Mouse (Mus musculus): ENCODE data around the gene Hemk1. TPM values are rescaled to one million over a fixed set of nuclear protein-coding genes. Genes with fewer than 3 reads are reported as not detected.

Gene Hemk1
- total RNA-seq, 2 experiments from 2014 or later = 13.3 to 18.0 TPM

GRCm38 (mm10) chr9:107346081-107346480 lies 7.9 kb upstream of the Hemk1 start:
- intact Hi-C loops (cut with DNase I) = no loop called here
- no peak for DNase-seq (ENCODE audit: low spot score in 2 of 2)

GRCm38 (mm10) chr9:107344027-107344426 lies 5.9 kb upstream of the Hemk1 start:
- DNase-seq (ENCODE audit: low spot score in 2 of 2) = no peak
- intact Hi-C loops (cut with DNase I) = no loop called here

DNA sequence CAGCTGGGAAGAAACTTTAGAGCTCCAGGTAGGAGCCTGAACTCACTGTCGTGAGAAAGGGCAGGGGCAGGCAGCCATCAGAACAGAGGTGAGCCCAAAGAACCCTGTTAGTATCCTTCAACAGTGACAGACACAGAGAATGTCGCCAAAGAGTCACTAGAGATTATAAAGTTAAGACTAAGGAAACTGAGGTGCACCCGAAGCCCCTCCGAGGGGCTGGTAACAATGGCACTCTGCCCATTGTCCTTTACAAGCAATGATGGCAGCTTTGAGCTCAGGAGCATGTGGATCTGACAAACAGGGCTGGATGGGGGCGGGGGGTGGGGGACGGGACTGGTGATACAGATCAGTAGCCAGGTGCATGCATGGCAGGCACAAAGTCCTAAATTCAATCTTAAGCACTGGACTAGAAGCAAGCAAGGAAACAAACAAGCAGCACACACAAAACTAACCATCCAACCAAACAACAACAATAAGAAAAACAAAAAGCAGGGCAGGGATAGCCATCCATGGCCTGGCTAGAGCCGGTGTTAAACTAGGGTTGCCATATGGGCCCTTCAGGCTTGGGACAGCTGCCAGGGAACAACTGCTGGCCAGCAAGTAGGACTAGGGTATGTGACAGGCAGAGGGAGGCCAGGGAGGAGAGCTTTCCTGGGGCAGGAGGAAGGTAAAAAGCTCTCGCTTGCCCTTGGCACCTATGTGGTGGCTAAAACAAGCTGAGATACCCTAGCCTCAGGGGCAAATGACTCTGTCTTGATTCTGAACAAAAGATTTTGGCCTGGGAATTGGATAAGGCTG lies 5.2 kb upstream of the Hemk1 start:
- no peak for DNase-seq (ENCODE audit: low spot score in 2 of 2)
- intact Hi-C loops (cut with DNase I) = no loop called here

DNA sequence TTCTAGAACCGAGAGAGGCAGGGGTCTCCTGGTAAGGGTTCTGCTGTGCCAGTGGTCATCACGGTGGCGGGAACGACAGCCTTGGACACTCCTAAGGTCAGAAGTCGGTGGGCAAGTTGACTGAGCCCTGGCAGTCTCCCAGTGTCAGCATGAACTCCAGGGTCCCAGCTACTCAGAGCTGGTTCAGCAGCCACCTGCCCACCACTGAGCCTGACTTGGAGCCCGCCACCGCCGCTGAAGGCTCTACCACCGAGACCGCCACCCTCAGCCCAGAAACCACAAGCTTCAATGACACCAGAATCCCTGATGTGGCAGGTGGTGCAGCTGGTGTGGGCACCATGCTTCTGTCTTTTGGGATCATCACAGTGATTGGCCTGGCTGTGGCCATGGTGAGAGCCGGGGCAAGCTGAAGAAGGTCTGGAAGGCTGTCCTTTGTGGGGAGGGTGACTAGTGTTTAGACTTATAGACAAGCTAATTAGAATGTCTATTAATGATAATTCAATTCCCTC lies 4.1 kb upstream of the Hemk1 start:
- DNase-seq (ENCODE audit: low spot score in 2 of 2) = no peak
- intact Hi-C loops (cut with DNase I) = no loop called here

GRCm38 (mm10) chr9:107340911-107341645 lies 2.9 kb upstream of the Hemk1 start:
- DNase-seq (ENCODE audit: low spot score in 2 of 2) = no peak
- intact Hi-C loops (cut with DNase I) = no loop called here

DNA sequence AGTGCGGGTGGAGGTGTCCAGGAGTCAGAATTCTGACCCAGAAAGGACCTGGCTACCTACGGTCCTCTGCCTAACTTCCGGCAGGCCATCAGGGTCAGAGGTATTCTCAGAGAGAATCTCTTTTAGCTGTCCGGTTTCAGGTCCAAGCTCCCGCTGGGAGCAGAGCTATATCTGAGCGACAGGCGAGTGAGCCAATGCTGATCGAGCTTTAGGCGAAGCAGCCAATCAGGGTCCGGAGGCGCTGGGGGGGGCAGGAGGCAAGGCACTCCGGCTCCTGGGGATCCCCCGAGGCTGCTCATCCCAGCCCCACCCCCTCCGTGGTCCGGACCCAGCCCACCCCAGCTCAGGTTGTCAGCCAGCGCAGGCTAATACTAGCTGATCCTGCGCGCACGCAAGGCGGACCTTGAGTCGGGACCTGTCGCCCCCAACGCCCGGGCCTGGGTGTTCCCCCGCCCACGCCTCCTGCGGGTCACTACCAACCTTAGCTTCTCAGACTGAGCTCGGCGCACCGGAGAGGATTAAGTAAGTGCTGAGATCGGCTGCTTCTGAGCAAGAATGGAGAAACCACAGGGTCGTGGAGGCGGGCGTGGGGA lies 2.2 kb upstream of the Hemk1 start, which contains the start of gene 6430571L13Rik:
6430571L13Rik (plus strand) TSS at position 336 of the 593 bp plus-strand sequence.
- intact Hi-C loops (cut with DNase I) = no loop called here
- DNase-seq (ENCODE audit: low spot score in 2 of 2) = peak; percentile 89 to 91

GRCm38 (mm10) chr9:107336386-107336785 lies 1.8 kb downstream of the Hemk1 start:
- intact Hi-C loops (cut with DNase I) = loop anchor here (1.0 kb wide), 1 partner anchor 42 kb away; no protein-coding TSS in a partner anchor
- no peak for DNase-seq (ENCODE audit: low spot score in 2 of 2)

- peak; percentile 58 to 62 for DNase-seq (ENCODE audit: low spot score in 2 of 2)
- intact Hi-C loops (cut with DNase I) = loop anchor here (1.0 kb wide), 1 partner anchor 42 kb away; no protein-coding TSS in a partner anchor
These were observed 2.2 kb downstream of the Hemk1 start for GRCm38 (mm10) chr9:107335909-107336308.

- intact Hi-C loops (cut with DNase I) = no loop called here
- no peak for DNase-seq (ENCODE audit: low spot score in 2 of 2)
These were observed 3.1 kb downstream of the Hemk1 start for GRCm38 (mm10) chr9:107335046-107335445.

GRCm38 (mm10) chr9:107334356-107334755 lies 3.8 kb downstream of the Hemk1 start:
- no peak for DNase-seq (ENCODE audit: low spot score in 2 of 2)
- intact Hi-C loops (cut with DNase I) = no loop called here

- intact Hi-C loops (cut with DNase I) = no loop called here
- no peak for DNase-seq (ENCODE audit: low spot score in 2 of 2)
These were observed 4.5 kb downstream of the Hemk1 start for GRCm38 (mm10) chr9:107333686-107334085.

GRCm38 (mm10) chr9:107330791-107331190 lies 7.4 kb downstream of the Hemk1 start:
- intact Hi-C loops (cut with DNase I) = no loop called here
- no peak for DNase-seq (ENCODE audit: low spot score in 2 of 2)

GRCm38 (mm10) chr9:107327879-107328620 lies 10.1 kb downstream of the Hemk1 start:
- intact Hi-C loops (cut with DNase I) = no loop called here
- DNase-seq (ENCODE audit: low spot score in 2 of 2) = no peak

DNA sequence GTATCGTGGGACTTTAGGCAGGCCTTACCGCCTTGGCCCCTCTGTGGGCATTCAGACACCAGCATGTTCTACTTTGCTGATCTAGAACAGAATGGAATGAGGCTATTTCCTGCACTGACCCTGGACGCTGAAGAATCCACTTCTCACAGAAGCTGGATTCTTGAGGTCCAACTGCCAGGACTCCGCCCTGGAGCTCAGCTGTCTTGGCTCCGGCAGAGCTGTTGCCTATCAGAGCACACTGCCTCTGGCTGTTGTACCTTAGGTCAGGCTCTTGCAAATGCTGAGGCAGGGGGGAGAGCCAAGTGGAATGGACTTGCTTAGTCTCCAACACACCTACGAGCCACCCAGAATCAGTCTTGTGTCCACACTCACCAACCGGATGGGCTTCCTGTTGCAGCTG lies 12.2 kb downstream of the Hemk1 start:
- intact Hi-C loops (cut with DNase I) = no loop called here
- no peak for DNase-seq (ENCODE audit: low spot score in 2 of 2)

- intact Hi-C loops (cut with DNase I) = no loop called here
- DNase-seq (ENCODE audit: low spot score in 2 of 2) = no peak
These were observed 13.2 kb downstream of the Hemk1 start for GRCm38 (mm10) chr9:107324799-107325561.

DNA sequence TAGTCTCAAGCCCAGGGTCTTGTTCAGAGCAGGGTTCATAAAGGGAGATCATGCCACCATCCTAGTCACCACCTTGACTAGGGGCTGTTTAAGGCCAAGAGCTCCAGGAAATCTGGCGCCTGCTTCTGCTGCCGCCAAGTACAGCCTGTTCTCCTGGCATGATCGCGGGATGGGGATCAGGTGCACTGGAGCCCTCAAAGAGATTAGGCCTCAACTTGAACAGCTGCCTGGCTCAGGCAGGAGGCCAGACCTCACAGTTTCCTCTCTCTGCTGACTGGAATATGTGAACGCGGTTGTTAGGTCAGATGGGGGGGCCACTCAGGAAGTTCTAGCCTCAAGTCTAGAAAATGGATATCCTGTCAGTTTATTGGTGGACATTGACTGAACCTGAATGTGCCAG lies 14.6 kb downstream of the Hemk1 start:
- DNase-seq (ENCODE audit: low spot score in 2 of 2) = peak in 1 of 2 experiments; percentile 28
- intact Hi-C loops (cut with DNase I) = no loop called here

GRCm38 (mm10) chr9:107322461-107323050 lies 15.6 kb downstream of the Hemk1 start:
- intact Hi-C loops (cut with DNase I) = no loop called here

GRCm38 (mm10) chr9:107315791-107316190 lies 22.4 kb downstream of the Hemk1 start:
- intact Hi-C loops (cut with DNase I) = no loop called here
- DNase-seq (ENCODE audit: low spot score in 2 of 2) = no peak

More at GRCm38 (mm10) chr9:107322461-107323050, 15.6 kb downstream of the Hemk1 start:
- no peak for DNase-seq (ENCODE audit: low spot score in 2 of 2)
